Mouse (Mus musculus) CH12.LX (cell line): ENCODE measurements around the gene Adgrg1. TPM values are rescaled to one million over a fixed set of nuclear protein-coding genes. Genes with fewer than 3 reads are reported as not detected.

ENCODE experiments used
- DNase-seq: peaks from one replicate; pipeline ENCODE4 v3.0.0-alpha.2; 2013; ENCODE audit errors: extremely low read depth
- H3K27ac ChIP-seq: 2 replicates; pipeline ENCODE4 v1.5.1; 2012; ENCODE audit warnings: low read depth, mild to moderate bottlenecking, control low read depth, moderate library complexity; ENCODE audit not compliant: insufficient read depth
- H3K27me3 ChIP-seq: replicated peaks from 2 replicates; pipeline ENCODE3; 2012; ENCODE audit warnings: inconsistent platforms
- H3K36me3 ChIP-seq, 2 experiments: replicated peaks in 1 of 2; 2 replicates each; pipeline versions ENCODE3 to v1.6.1; 2012; ENCODE audit warnings: inconsistent platforms in 1 of 2, low read length in 1 of 2, mild to moderate bottlenecking in 1 of 2, mixed read lengths in 1 of 2, moderate library complexity in 1 of 2; ENCODE audit not compliant: control insufficient read depth in 1 of 2, insufficient read depth in 1 of 2
- H3K4me1 ChIP-seq, 2 experiments: 2 replicates each; pipeline ENCODE4 v1.6.1; 2012; ENCODE audit warnings: inconsistent platforms in 1 of 2, moderate library complexity in 1 of 2; ENCODE audit not compliant: insufficient read depth in 2 of 2, control insufficient read depth in 1 of 2
- H3K4me2 ChIP-seq: 2 replicates; pipeline ENCODE4 v1.6.1; 2012; ENCODE audit warnings: low read depth, mild to moderate bottlenecking, control low read depth; ENCODE audit not compliant: poor library complexity, insufficient read depth, severe bottlenecking
- H3K4me3 ChIP-seq, 3 experiments: fragments of 150-350 bp in 1 of 3; sonication (generic) in 1 of 3; replicated peaks in 1 of 3; 2 replicates each; pipeline versions ENCODE3 to v1.5.1; 2011 to 2012; ENCODE audit warnings: low read depth in 2 of 3, low read length in 2 of 3, mild to moderate bottlenecking in 2 of 3, moderate library complexity in 2 of 3, control low read depth in 1 of 3, improper control_type of control experiment in 1 of 3, inconsistent platforms in 1 of 3, mixed read lengths in 1 of 3; ENCODE audit not compliant: poor library complexity in 1 of 3
- H3K79me2 ChIP-seq: replicated peaks from 2 replicates; pipeline ENCODE4 v1.6.1; 2012; ENCODE audit warnings: mild to moderate bottlenecking, moderate library complexity; ENCODE audit not compliant: control insufficient read depth, poor library complexity, insufficient read depth, severe bottlenecking; ENCODE audit errors: extremely low read depth
- H3K9ac ChIP-seq: 2 replicates; pipeline ENCODE4 v1.6.1; 2012; ENCODE audit warnings: low read depth, mild to moderate bottlenecking, control low read depth, moderate library complexity; ENCODE audit not compliant: insufficient read depth
- H3K9me3 ChIP-seq: replicated peaks from 2 replicates; pipeline ENCODE3; 2012; ENCODE audit warnings: low read length, inconsistent platforms, mixed read lengths
- CHD2 ChIP-seq: IDR thresholded peaks from 2 replicates; pipeline ENCODE4 v1.6.1; 2011; ENCODE audit warnings: low read length, improper control_type of control experiment
- EP300 ChIP-seq: IDR thresholded peaks from 2 replicates; pipeline ENCODE4 v1.6.1; 2011; ENCODE audit warnings: low read length, improper control_type of control experiment
- ETS1 ChIP-seq: conservative IDR thresholded peaks from 2 replicates; pipeline ENCODE4 v1.6.1; 2012; ENCODE audit warnings: low read depth, mild to moderate bottlenecking, inconsistent platforms, low read length, improper control_type of control experiment, moderate library complexity
- GABPA ChIP-seq: IDR thresholded peaks from 2 replicates; pipeline ENCODE4 v1.6.1; 2012; ENCODE audit warnings: low read depth, low read length, improper control_type of control experiment, inconsistent platforms; ENCODE audit not compliant: insufficient replicate concordance
- IRF4 ChIP-seq: IDR thresholded peaks from 2 replicates; pipeline ENCODE4 v1.6.1; 2014; ENCODE audit warnings: low read depth, mild to moderate bottlenecking, inconsistent platforms, low read length, improper control_type of control experiment
- JUN ChIP-seq: IDR thresholded peaks from 2 replicates; pipeline ENCODE4 v1.6.1; 2011; ENCODE audit warnings: low read depth, mild to moderate bottlenecking, low read length, improper control_type of control experiment, moderate library complexity; ENCODE audit not compliant: insufficient read depth
- JUND ChIP-seq: conservative IDR thresholded peaks from 2 replicates; pipeline ENCODE4 v1.6.1; 2011; ENCODE audit warnings: low read depth, low read length, improper control_type of control experiment
- MAFK ChIP-seq: IDR thresholded peaks from 2 replicates; pipeline ENCODE4 v1.6.1; 2011; ENCODE audit warnings: low read length, improper control_type of control experiment; ENCODE audit not compliant: insufficient replicate concordance
- MAZ ChIP-seq: IDR thresholded peaks from 2 replicates; pipeline ENCODE4 v1.6.1; 2012; ENCODE audit warnings: low read depth, mild to moderate bottlenecking, inconsistent platforms, low read length, improper control_type of control experiment, moderate library complexity
- MEF2A ChIP-seq: IDR thresholded peaks from 2 replicates; pipeline ENCODE4 v1.6.1; 2014; ENCODE audit warnings: low read depth, mild to moderate bottlenecking, inconsistent platforms, low read length, improper control_type of control experiment, borderline replicate concordance
- MXI1 ChIP-seq: IDR thresholded peaks from 2 replicates; pipeline ENCODE4 v1.6.1; 2011; ENCODE audit warnings: mild to moderate bottlenecking, low read depth, low read length, improper control_type of control experiment
- NELFE ChIP-seq: IDR thresholded peaks from 2 replicates; pipeline ENCODE4 v1.6.1; 2011; ENCODE audit warnings: low read depth, low read length, improper control_type of control experiment
- PAX5 ChIP-seq: IDR thresholded peaks from 2 replicates; pipeline ENCODE4 v1.6.1; 2012; ENCODE audit warnings: low read length, inconsistent platforms, mixed read lengths
- POLR2A ChIP-seq: IDR thresholded peaks from 2 replicates; pipeline ENCODE4 v1.6.1; 2011; ENCODE audit warnings: low read depth, mild to moderate bottlenecking, improper control_type of control experiment, low read length
- POLR2AphosphoS2 ChIP-seq: IDR thresholded peaks from 2 replicates; pipeline ENCODE4 v1.6.1; 2011; ENCODE audit warnings: low read depth, low read length, improper control_type of control experiment
- RAD21 ChIP-seq: IDR thresholded peaks from 2 replicates; pipeline ENCODE4 v1.6.1; 2011; ENCODE audit warnings: low read depth, mild to moderate bottlenecking, low read length, improper control_type of control experiment, moderate library complexity
- SIN3A ChIP-seq: IDR thresholded peaks from 2 replicates; pipeline ENCODE4 v1.6.1; 2012; ENCODE audit warnings: low read length, improper control_type of control experiment, inconsistent platforms
- SMC3 ChIP-seq: IDR thresholded peaks from 2 replicates; pipeline ENCODE4 v1.6.1; 2011; ENCODE audit warnings: low read depth, low read length, improper control_type of control experiment
- TBP ChIP-seq: conservative IDR thresholded peaks from 2 replicates; pipeline ENCODE4 v1.6.1; 2011; ENCODE audit warnings: low read depth, low read length, improper control_type of control experiment
- TCF12 ChIP-seq: IDR thresholded peaks from 2 replicates; pipeline ENCODE4 v1.6.1; 2014; ENCODE audit warnings: low read depth, mild to moderate bottlenecking, inconsistent platforms, low read length, improper control_type of control experiment
- ZC3H11A ChIP-seq: IDR thresholded peaks from 2 replicates; pipeline ENCODE4 v1.6.1; 2012; ENCODE audit warnings: low read depth, mild to moderate bottlenecking, inconsistent platforms, low read length, improper control_type of control experiment
- dilution Hi-C: fragments of 300-500 bp; cut with MboI; formaldehyde crosslinking; loops from 2 replicates; pipeline ENCODE4 v1.14.3; 2020; ENCODE audit warnings: low sequenced_read_pairs; ENCODE audit not compliant: extremely low pct_unique_long_range_greater_than_20kb, extremely low pct_ligation_motif_present
- in situ Hi-C: fragments of 300-500 bp; cut with MboI; formaldehyde crosslinking; loops from 3 replicates; pipeline ENCODE4 v1.14.3; 2019; ENCODE audit warnings: low sequenced_read_pairs, low pct_ligation_motif_present, low pct_unique_long_range_greater_than_20kb, mixed read lengths
- polyA plus RNA-seq: library from polyadenylated mRNA; unstranded; fragments of >175 nt; gene quantifications from 2 replicates; pipeline ENCODE4 v1.2.1, GENCODE M21; 2012; ENCODE audit warnings: low read depth; ENCODE audit not compliant: insufficient read length
- total RNA-seq, 2 experiments: library from RNA; depleted of rRNA; stranded (reverse); fragments of 300-350 nt in 1 of 2; fragments of >200 nt in 1 of 2; gene quantifications; 2 replicates each; pipeline ENCODE4 v1.2.3; 2012 to 2014

Adgrg1 gene
- total and polyA plus RNA-seq, 3 experiments = 0.42 to 2.5 (median 1.2) TPM

GRCm38 (mm10) chr8:94990598-94991453 is 16.3 kb downstream of the Adgrg1 start:
- H3K4me1 ChIP-seq = peaks cover 3 to 41% of the 10 kb centered on the region in 2 experiments; a peak in 3 of 4 replicates
- H3K79me2 ChIP-seq = no peaks in the 10 kb centered on the region
- H3K4me3 ChIP-seq = no peak overlapping the region
- TF ChIP-seq SMC3 (no peak), PAX5 (no peak), CHD2 (no peak), EP300 (no peak), SIN3A (no peak), POLR2AphosphoS2 (no peak), MEF2A (no peak), NELFE (no peak), RAD21 (no peak), JUND (no peak), POLR2A (no peak), TCF12 (no peak), JUN (no peak), IRF4 (no peak), MAZ (no peak), ZC3H11A (no peak), ETS1 (no peak), MAFK (no peak)
- TF ChIP-seq, all 38 proteins: peak for 0
- Histone ChIP-seq H3K9me3 (no peaks in the 10 kb centered on the region), H3K27ac (no peak overlapping the region), H3K9ac (no peak overlapping the region), H3K36me3 (no peaks in the 10 kb centered on the region), H3K4me2 (no peak overlapping the region), H3K27me3 (peaks cover 58% of the 10 kb centered on the region)
- no peak for DNase-seq
- dilution Hi-C loops (no loop called here), in situ Hi-C loops (no loop called here)

GRCm38 (mm10) chr8:94991454-94991994 is 17.0 kb downstream of the Adgrg1 start:
- peaks cover 3 to 38% of the 10 kb centered on the region in 2 experiments; a peak in 3 of 4 replicates for H3K4me1 ChIP-seq
- in situ Hi-C loops = no loop called here
- H3K9ac ChIP-seq = no peak overlapping the region
- no peaks in the 10 kb centered on the region for H3K36me3 ChIP-seq
- peaks cover 57% of the 10 kb centered on the region for H3K27me3 ChIP-seq
- no peak overlapping the region for H3K4me3 ChIP-seq
- H3K79me2 ChIP-seq = no peaks in the 10 kb centered on the region
- no peaks in the 10 kb centered on the region for H3K9me3 ChIP-seq
- no peak for DNase-seq
- TF ChIP-seq MXI1 = no peak
- TF ChIP-seq CHD2 = no peak
- TF ChIP-seq EP300 = no peak
- no peak for TF ChIP-seq MAFK
- TF ChIP-seq ZC3H11A = no peak
- TF ChIP-seq NELFE = no peak
- TF ChIP-seq TBP = no peak
- no peak for TF ChIP-seq ETS1
- TF ChIP-seq GABPA = no peak
- no peak overlapping the region for H3K27ac ChIP-seq
- dilution Hi-C loops = no loop called here
- no peak overlapping the region for H3K4me2 ChIP-seq
